Mouse (Mus musculus): ENCODE data around the gene Wnt2. TPM values are rescaled to one million over a fixed set of nuclear protein-coding genes. Genes with fewer than 3 reads are reported as not detected.

The Wnt2 gene
- polyA plus RNA-seq, 2 experiments from 2014 or later, result not detected

GRCm38 (mm10) chr6:17977165-17977564 lies 53.2 kb downstream of the Wnt2 start:
- ATAC-seq, result no peak

- ATAC-seq, result no peak
Measured at GRCm38 (mm10) chr6:17974416-17974815, 56.0 kb downstream of the Wnt2 start.

GRCm38 (mm10) chr6:17971393-17971792 lies 59.0 kb downstream of the Wnt2 start:
- no peak for ATAC-seq

GRCm38 (mm10) chr6:17969815-17970214 lies 60.6 kb downstream of the Wnt2 start:
- ATAC-seq, result no peak

GRCm38 (mm10) chr6:17968467-17969144 lies 61.8 kb downstream of the Wnt2 start:
- ATAC-seq, result no peak

- no peak for ATAC-seq
Measured at GRCm38 (mm10) chr6:17963455-17963854, 66.9 kb downstream of the Wnt2 start.

- no peak for ATAC-seq
Measured at GRCm38 (mm10) chr6:17951779-17952178, 78.6 kb downstream of the Wnt2 start.

GRCm38 (mm10) chr6:17949103-17949502 lies 81.3 kb downstream of the Wnt2 start:
- no peak for ATAC-seq

GRCm38 (mm10) chr6:17947130-17947831 lies 83.1 kb downstream of the Wnt2 start:
- no peak for ATAC-seq

GRCm38 (mm10) chr6:17946456-17946855 lies 83.9 kb downstream of the Wnt2 start:
- ATAC-seq, result no peak

- ATAC-seq, result no peak
Measured at GRCm38 (mm10) chr6:17943877-17944617, 86.3 kb downstream of the Wnt2 start.

- ATAC-seq, result no peak
Measured at GRCm38 (mm10) chr6:17942344-17942743, 88.0 kb downstream of the Wnt2 start.

GRCm38 (mm10) chr6:17941916-17942315 lies 88.5 kb downstream of the Wnt2 start:
- ATAC-seq, result no peak

Other genes starting within 250 kb of the Wnt2 start
- not detected for gene Asz1, start 78.5 kb upstream of the Wnt2 start, polyA plus RNA-seq (2017; shearing (Covaris generic))
- gene Cftr, start 140.1 kb upstream of the Wnt2 start, polyA plus RNA-seq (2017; shearing (Covaris generic)), result not detected